Mouse (Mus musculus): Measurements from ENCODE around the gene Gm21964. TPM values are rescaled to one million over a fixed set of nuclear protein-coding genes. Genes with fewer than 3 reads are reported as not detected.

The Gm21964 gene
- polyA plus RNA-seq, 1 experiment, result not detected

- Histone ChIP-seq H3K27ac (replicated peaks; ENCODE audit: low read depth, low read length) (no peak overlapping the region), H3K4me1 (ENCODE audit: control insufficient read depth, insufficient read depth, insufficient read length, low read length) (no peaks in the 10 kb centered on the region), H3K4me3 (ENCODE audit: insufficient read depth, low read depth, low read length) (no peak overlapping the region)
Measured at GRCm38 (mm10) chr8:110130537-110130936, 29.5 kb downstream of the Gm21964 start.

GRCm38 (mm10) chr8:110134236-110134635, 33.2 kb downstream of the Gm21964 start:
- Histone ChIP-seq H3K27ac (replicated peaks; ENCODE audit: low read depth, low read length) (no peak overlapping the region), H3K4me1 (ENCODE audit: control insufficient read depth, insufficient read depth, insufficient read length, low read length) (no peaks in the 10 kb centered on the region), H3K4me3 (ENCODE audit: insufficient read depth, low read depth, low read length) (no peak overlapping the region)

- no peak overlapping the region for H3K4me3 ChIP-seq (ENCODE audit: insufficient read depth, low read depth, low read length)
- H3K4me1 ChIP-seq (ENCODE audit: control insufficient read depth, insufficient read depth, insufficient read length, low read length), result no peaks in the 10 kb centered on the region
- no peak overlapping the region for H3K27ac ChIP-seq (replicated peaks; ENCODE audit: low read depth, low read length)
Measured at GRCm38 (mm10) chr8:110135515-110135914, 34.5 kb downstream of the Gm21964 start.

- no peaks in the 10 kb centered on the region for H3K4me1 ChIP-seq (ENCODE audit: control insufficient read depth, insufficient read depth, insufficient read length, low read length)
- no peak overlapping the region for H3K4me3 ChIP-seq (ENCODE audit: insufficient read depth, low read depth, low read length)
- H3K27ac ChIP-seq (replicated peaks; ENCODE audit: low read depth, low read length), result no peak overlapping the region
Measured at GRCm38 (mm10) chr8:110140156-110140555, 39.1 kb downstream of the Gm21964 start.

- Histone ChIP-seq H3K4me1 (ENCODE audit: control insufficient read depth, insufficient read depth, insufficient read length, low read length) (no peaks in the 10 kb centered on the region), H3K4me3 (ENCODE audit: insufficient read depth, low read depth, low read length) (no peak overlapping the region), H3K27ac (replicated peaks; ENCODE audit: low read depth, low read length) (no peak overlapping the region)
Measured at GRCm38 (mm10) chr8:110140770-110141169, 39.8 kb downstream of the Gm21964 start.

- Histone ChIP-seq H3K4me1 (ENCODE audit: control insufficient read depth, insufficient read depth, insufficient read length, low read length) (no peaks in the 10 kb centered on the region), H3K27ac (replicated peaks; ENCODE audit: low read depth, low read length) (no peak overlapping the region), H3K4me3 (ENCODE audit: insufficient read depth, low read depth, low read length) (no peak overlapping the region)
Measured at GRCm38 (mm10) chr8:110145538-110145937, 44.5 kb downstream of the Gm21964 start.

GRCm38 (mm10) chr8:110152951-110153350, 51.9 kb downstream of the Gm21964 start:
- no peaks in the 10 kb centered on the region for H3K4me1 ChIP-seq (ENCODE audit: control insufficient read depth, insufficient read depth, insufficient read length, low read length)
- no peak overlapping the region for H3K27ac ChIP-seq (replicated peaks; ENCODE audit: low read depth, low read length)
- H3K4me3 ChIP-seq (ENCODE audit: insufficient read depth, low read depth, low read length), result no peak overlapping the region

Other genes starting within 250 kb of the Gm21964 start
- gene Phlpp2, start 232.7 kb upstream of the Gm21964 start, polyA plus RNA-seq (2012; ENCODE audit: insufficient read depth, insufficient read length, missing spikeins), result 2.3 and 2.4 TPM in 2 replicates
- gene Marveld3, start 139.0 kb upstream of the Gm21964 start, polyA plus RNA-seq (2012; ENCODE audit: insufficient read depth, insufficient read length, missing spikeins), result not detected in 2 replicates
- gene Tat, start 110.8 kb upstream of the Gm21964 start, polyA plus RNA-seq (2012; ENCODE audit: insufficient read depth, insufficient read length, missing spikeins), result 1.5 TPM in 1 of 2 replicates, not detected in the other
- gene Chst4, start 61.5 kb upstream of the Gm21964 start, polyA plus RNA-seq (2012; ENCODE audit: insufficient read depth, insufficient read length, missing spikeins), result not detected in 2 replicates
- 1.7 and 1.8 TPM in 2 replicates for gene Zfp612, start 21.5 kb upstream of the Gm21964 start, polyA plus RNA-seq (2012; ENCODE audit: insufficient read depth, insufficient read length, missing spikeins)
- gene Gm17720, start 1.5 kb downstream of the Gm21964 start, polyA plus RNA-seq (2012; ENCODE audit: insufficient read depth, insufficient read length, missing spikeins), result not detected in 2 replicates
- gene Calb2, start 67.0 kb downstream of the Gm21964 start, polyA plus RNA-seq (2012; ENCODE audit: insufficient read depth, insufficient read length, missing spikeins), result not detected in 2 replicates
- gene Cmtr2, start 114.5 kb downstream of the Gm21964 start, polyA plus RNA-seq (2012; ENCODE audit: insufficient read depth, insufficient read length, missing spikeins), result 1.1 and 1.9 TPM in 2 replicates
- gene Hydin, start 165.8 kb downstream of the Gm21964 start, polyA plus RNA-seq (2012; ENCODE audit: insufficient read depth, insufficient read length, missing spikeins), result 0.08 TPM in 1 of 2 replicates, not detected in the other